Mouse (Mus musculus): Measurements from ENCODE around the gene Fgb.

Fgb gene

GRCm38 (mm10) chr3:83027546-83028251 is 22.0 kb downstream of the Fgb start:
- DNase-seq (ENCODE audit: low read depth, low spot score) = no peak

- no peak for DNase-seq (ENCODE audit: low read depth, low spot score)
Observed at GRCm38 (mm10) chr3:83025475-83026301, 24.0 kb downstream of the Fgb start, which contains the start of gene Fga. Fga (plus strand) TSS chr3:83026076.

GRCm38 (mm10) chr3:83025036-83025435 is 24.6 kb downstream of the Fgb start:
- DNase-seq (ENCODE audit: low read depth, low spot score) = no peak

GRCm38 (mm10) chr3:83021176-83021575 is 28.5 kb downstream of the Fgb start:
- DNase-seq (ENCODE audit: low read depth, low spot score) = no peak

- no peak for DNase-seq (ENCODE audit: low read depth, low spot score)
Observed at GRCm38 (mm10) chr3:83020387-83020786, 29.3 kb downstream of the Fgb start.

GRCm38 (mm10) chr3:83016236-83016635 is 33.4 kb downstream of the Fgb start:
- no peak for DNase-seq (ENCODE audit: low read depth, low spot score)

GRCm38 (mm10) chr3:83013951-83014350 is 35.7 kb downstream of the Fgb start:
- no peak for DNase-seq (ENCODE audit: low read depth, low spot score)

- no peak for DNase-seq (ENCODE audit: low read depth, low spot score)
Observed at GRCm38 (mm10) chr3:83012636-83013035, 37.0 kb downstream of the Fgb start.

- DNase-seq (ENCODE audit: low read depth, low spot score) = no peak
Observed at GRCm38 (mm10) chr3:83011565-83011964, 38.1 kb downstream of the Fgb start.

- no peak for DNase-seq (ENCODE audit: low read depth, low spot score)
Observed at GRCm38 (mm10) chr3:83011136-83011535, 38.5 kb downstream of the Fgb start.

- DNase-seq (ENCODE audit: low read depth, low spot score) = no peak
Observed at GRCm38 (mm10) chr3:83010291-83010690, 39.4 kb downstream of the Fgb start.

GRCm38 (mm10) chr3:83007557-83007956 is 42.1 kb downstream of the Fgb start, which contains the start of gene Fgg:
Fgg (plus strand) TSS chr3:83007724.
- no peak for DNase-seq (ENCODE audit: low read depth, low spot score)

GRCm38 (mm10) chr3:83004801-83005200 is 44.9 kb downstream of the Fgb start:
- no peak for DNase-seq (ENCODE audit: low read depth, low spot score)

- DNase-seq (ENCODE audit: low read depth, low spot score) = no peak
Observed at GRCm38 (mm10) chr3:83003068-83003467, 46.6 kb downstream of the Fgb start.

GRCm38 (mm10) chr3:83002191-83002590 is 47.5 kb downstream of the Fgb start:
- DNase-seq (ENCODE audit: low read depth, low spot score) = peak; percentile 48

- DNase-seq (ENCODE audit: low read depth, low spot score) = no peak
Observed at GRCm38 (mm10) chr3:82999995-83000394, 49.7 kb downstream of the Fgb start.

- peak; percentile 78 for DNase-seq (ENCODE audit: low read depth, low spot score)
Observed at GRCm38 (mm10) chr3:82998772-82999463, 50.7 kb downstream of the Fgb start.

GRCm38 (mm10) chr3:82996656-82997055 is 53.0 kb downstream of the Fgb start:
- DNase-seq (ENCODE audit: low read depth, low spot score) = no peak

- peak; percentile 59 for DNase-seq (ENCODE audit: low read depth, low spot score)
Observed at GRCm38 (mm10) chr3:82995368-82995767, 54.3 kb downstream of the Fgb start.

- no peak for DNase-seq (ENCODE audit: low read depth, low spot score)
Observed at GRCm38 (mm10) chr3:82992956-82993355, 56.7 kb downstream of the Fgb start.

GRCm38 (mm10) chr3:82991963-82992362 is 57.7 kb downstream of the Fgb start:
- DNase-seq (ENCODE audit: low read depth, low spot score) = no peak

All from forelimb bud, embryonic 11.5 days (tissue).